Mouse (Mus musculus) lung, adult 2 months (tissue): ENCODE data around the gene Ncbp3. TPM values are rescaled to one million over a fixed set of nuclear protein-coding genes. Genes with fewer than 3 reads are reported as not detected.

Source experiments
- DNase-seq: peaks from one replicate; pipeline ENCODE4 v3.0.0; 2022
- H3K4me1 ChIP-seq: fragments of 200-500 bp; 2 replicates; pipeline ENCODE4 v1.6.1; 2011; ENCODE audit warnings: low read length; ENCODE audit not compliant: control insufficient read depth, insufficient read depth
- H3K4me3 ChIP-seq: fragments of 200-500 bp; replicated peaks from 2 replicates; pipeline ENCODE3; 2011; ENCODE audit warnings: low read depth, mild to moderate bottlenecking, control low read depth, low read length; ENCODE audit errors: extremely low read depth
- CTCF ChIP-seq: fragments of 200-500 bp; IDR thresholded peaks from 2 replicates; pipeline ENCODE4 v1.5.1; 2011; ENCODE audit warnings: mild to moderate bottlenecking, low read length, control low read depth; ENCODE audit not compliant: insufficient read depth
- POLR2A ChIP-seq: fragments of 200-500 bp; IDR thresholded peaks from 2 replicates; pipeline ENCODE4 v1.6.1; 2011; ENCODE audit warnings: low read depth, mild to moderate bottlenecking, control low read depth, low read length, borderline replicate concordance; ENCODE audit errors: extremely low read depth
- WGBS: fragments of 180-500 bp; shearing (Covaris S2); methylation state at CpG from one replicate; pipeline ENCODE4 v1.1.7; 2018; 5-methylcytosine and 5-hydroxymethylcytosine counted together
- polyA plus RNA-seq: library from polyadenylated mRNA; depleted of rRNA; stranded (reverse); fragments of >200 nt; gene quantifications from 2 replicates; pipeline ENCODE4 v1.2.3, GENCODE M21; 2012

Gene Ncbp3
- polyA plus RNA-seq, 1 experiment: 3.6 TPM

DNA sequence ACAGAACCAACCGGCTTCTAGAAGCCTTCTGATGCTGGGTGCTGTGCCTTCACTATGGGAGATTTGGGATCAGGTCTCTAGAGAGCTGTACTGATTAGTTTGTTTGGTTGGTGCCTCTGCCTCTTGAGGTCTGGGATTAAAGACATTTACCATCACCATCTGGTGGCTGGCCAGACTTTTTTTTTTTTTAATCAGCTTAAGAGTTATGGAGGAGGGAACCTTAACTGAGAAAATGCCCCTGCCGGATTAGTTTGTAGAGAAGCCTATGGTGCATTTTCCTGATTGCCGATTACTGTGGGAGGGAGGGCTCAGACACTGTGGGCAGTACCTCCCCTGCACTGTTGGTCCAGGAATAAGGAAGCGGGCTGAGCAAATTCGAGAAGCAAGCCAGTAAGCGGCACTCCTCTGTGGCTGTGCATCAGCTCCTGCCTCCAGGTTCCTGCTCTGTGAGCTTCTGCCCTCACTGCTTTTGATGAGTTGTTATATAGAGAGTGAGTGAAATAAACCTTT is 29.7 kb downstream of the Ncbp3 start:
- TF ChIP-seq CTCF (no peak), POLR2A (no peak)
- Histone ChIP-seq H3K4me1 (no peaks in the 10 kb centered on the region), H3K4me3 (no peak overlapping the region)
- WGBS: 87% methylated on average over 6 of the region's 6 CpGs
- no peak for DNase-seq

DNA sequence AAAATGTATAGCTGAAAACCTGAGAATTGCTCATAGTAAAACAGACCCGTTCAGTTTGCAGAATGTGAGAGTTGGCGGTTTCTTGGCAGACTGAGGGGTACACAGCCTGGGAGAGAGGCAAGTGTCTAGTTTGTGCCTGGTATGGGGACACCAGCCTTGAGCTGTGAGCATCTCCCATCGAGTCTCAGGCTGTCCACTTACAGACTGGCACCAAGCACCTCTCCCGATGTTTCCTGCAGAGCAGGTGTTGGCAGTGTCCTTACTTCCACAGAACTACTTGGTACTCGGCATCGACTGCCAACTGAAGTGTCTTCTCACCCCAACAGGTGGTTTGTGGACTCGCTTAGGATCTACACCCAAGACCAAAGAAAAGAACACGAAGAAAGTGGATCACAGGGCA is 31.0 kb downstream of the Ncbp3 start:
- no peak for DNase-seq
- no peak for TF ChIP-seq POLR2A
- TF ChIP-seq CTCF: no peak
- Histone ChIP-seq H3K4me1 (no peaks in the 10 kb centered on the region), H3K4me3 (no peak overlapping the region)
- 90% methylated on average over 8 of the region's 8 CpGs for WGBS

DNA sequence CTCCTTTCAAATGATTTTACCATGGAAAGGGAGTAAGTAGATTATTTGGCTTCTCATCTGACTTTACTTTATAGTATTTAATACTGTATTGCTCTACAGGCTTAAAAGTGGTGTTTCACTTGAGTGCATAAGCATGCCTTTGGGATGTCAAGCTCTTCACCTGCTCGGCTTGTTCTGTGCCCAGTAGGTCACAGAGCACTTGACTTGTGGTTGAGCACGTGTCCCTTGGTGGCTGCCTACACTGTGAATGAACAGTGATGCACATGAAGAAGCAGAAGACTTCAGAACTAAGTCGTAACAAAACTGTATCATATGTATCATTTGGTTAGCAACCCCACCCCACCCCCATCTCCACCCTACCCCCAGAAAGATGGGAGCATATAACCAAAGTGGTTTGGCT is 32.7 kb downstream of the Ncbp3 start:
- Histone ChIP-seq H3K4me1 (0 out of 2 replicates have a peak, but pooled peaks cover 2% of the 10 kb centered on the region), H3K4me3 (no peak overlapping the region)
- TF ChIP-seq POLR2A (no peak), CTCF (no peak)
- WGBS: 83% methylated on average over 3 of the region's 3 CpGs
- DNase-seq: no peak

DNA sequence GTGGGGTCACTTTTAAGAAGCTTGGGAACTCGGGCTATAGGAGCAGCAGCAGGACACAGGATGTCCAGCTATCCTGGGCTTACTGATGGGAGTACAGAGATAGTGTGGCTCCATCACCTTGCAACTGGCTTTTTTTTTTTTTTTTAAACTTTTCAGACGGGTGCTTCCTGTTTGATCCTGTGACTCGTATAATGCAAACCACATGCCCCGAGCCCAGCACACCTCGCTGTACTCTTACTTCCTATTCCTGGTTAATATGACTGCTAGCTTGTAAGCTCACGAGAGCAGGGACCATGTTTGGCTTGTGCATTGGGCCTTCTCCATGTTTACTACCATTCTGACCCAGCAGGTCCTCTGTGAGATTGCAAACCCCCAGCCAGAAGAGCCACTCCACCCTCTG is 36.7 kb downstream of the Ncbp3 start:
- Histone ChIP-seq H3K4me1 (0 out of 2 replicates have a peak, but pooled peaks cover 2% of the 10 kb centered on the region), H3K4me3 (no peak overlapping the region)
- no peak for DNase-seq
- TF ChIP-seq POLR2A (no peak), CTCF (no peak)
- 51% methylated on average over 6 of the region's 6 CpGs for WGBS

DNA sequence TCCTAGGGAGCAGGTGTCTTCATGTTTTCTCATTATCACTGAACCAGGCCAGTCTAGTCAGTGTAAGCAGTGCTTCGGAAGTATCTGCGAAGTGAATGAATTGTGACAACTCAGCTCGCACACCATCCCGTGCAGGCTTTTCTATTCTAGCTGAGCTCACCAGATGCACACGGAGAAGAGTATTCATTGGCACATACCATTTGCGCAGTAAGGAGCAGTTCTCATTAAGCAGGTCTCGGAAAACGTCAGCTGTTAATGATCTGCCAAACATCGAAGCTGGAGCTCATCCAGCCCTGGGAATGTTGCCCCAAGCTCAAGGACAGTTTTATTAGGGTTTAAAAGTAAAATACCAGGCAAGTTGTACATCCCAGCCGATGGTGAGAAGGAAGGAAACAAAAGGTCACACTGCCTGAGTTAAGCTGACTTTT is 37.2 kb downstream of the Ncbp3 start:
- no peak for TF ChIP-seq CTCF
- no peak for TF ChIP-seq POLR2A
- no peak for DNase-seq
- H3K4me1 ChIP-seq: 0 out of 2 replicates have a peak, but pooled peaks cover 2% of the 10 kb centered on the region
- H3K4me3 ChIP-seq: no peak overlapping the region
- WGBS: 56% methylated on average over 10 of the region's 10 CpGs

DNA sequence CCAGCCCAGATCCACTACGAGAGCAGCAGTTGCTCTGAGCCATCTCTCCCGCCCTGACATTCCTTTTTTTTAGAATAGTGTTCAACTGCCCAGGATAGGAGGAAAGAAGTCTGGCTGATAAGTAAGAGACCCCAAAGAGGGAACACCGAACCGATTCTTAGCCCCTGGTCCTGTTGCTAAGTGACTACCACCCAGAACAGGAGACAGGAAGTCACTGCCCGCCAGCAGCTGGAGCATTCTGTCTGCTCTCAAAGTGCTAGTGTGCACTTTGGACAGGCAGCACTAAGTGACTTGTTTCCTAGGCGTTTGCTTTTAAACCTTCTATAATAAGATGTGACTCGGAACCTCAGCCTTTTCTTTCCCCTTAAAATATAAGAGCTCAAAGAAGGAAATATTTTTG is 37.8 kb downstream of the Ncbp3 start:
- no peak for TF ChIP-seq CTCF
- no peak for TF ChIP-seq POLR2A
- no peak for DNase-seq
- WGBS: 43% methylated on average over 7 of the region's 7 CpGs

DNA sequence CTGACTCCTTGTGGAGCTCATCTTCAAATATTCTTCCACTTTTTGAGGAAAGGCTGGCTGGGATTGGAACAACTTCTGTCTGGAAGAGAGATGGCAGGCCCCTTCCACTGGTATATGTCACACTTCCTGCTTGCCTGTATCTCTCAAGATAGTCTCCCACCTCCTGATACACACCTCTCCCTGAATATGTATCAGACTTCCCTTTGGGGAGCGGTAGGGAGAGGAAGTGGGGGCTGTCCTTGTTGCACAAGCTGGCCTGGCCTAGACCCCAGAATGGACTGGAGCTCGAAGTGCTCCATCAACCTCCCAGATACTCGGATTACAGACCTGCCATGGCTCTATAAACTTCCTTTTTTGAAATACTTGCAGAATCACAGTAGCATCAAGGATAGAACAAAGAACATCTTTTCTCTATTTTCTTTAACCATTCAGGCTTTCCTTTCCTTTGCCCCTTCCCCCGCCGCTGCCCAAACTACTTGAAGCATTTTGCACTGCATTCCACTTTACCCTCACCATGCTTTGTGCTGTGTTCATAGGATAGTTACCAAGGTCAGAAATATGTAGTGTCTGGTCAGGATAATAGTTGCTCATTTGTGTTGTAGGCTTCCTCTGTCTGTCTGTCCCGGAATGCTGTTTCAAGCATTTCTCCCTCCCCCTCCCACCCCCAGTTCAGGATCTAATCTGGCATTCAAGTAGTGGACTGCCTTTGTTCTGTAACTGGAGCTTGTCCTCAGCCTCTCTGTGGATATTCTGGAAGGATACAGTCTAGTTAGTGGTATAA is 40.3 kb downstream of the Ncbp3 start:
- H3K4me3 ChIP-seq: no peak overlapping the region
- 43% methylated on average over 6 of the region's 6 CpGs for WGBS
- TF ChIP-seq POLR2A (no peak), CTCF (no peak)
- 0 out of 2 replicates have a peak, but pooled peaks cover 2% of the 10 kb centered on the region for H3K4me1 ChIP-seq
- no peak for DNase-seq

More for the DNA sequence above, 37.8 kb downstream of the Ncbp3 start:
- no peak overlapping the region for H3K4me3 ChIP-seq
- 0 out of 2 replicates have a peak, but pooled peaks cover 2% of the 10 kb centered on the region for H3K4me1 ChIP-seq

DNA sequence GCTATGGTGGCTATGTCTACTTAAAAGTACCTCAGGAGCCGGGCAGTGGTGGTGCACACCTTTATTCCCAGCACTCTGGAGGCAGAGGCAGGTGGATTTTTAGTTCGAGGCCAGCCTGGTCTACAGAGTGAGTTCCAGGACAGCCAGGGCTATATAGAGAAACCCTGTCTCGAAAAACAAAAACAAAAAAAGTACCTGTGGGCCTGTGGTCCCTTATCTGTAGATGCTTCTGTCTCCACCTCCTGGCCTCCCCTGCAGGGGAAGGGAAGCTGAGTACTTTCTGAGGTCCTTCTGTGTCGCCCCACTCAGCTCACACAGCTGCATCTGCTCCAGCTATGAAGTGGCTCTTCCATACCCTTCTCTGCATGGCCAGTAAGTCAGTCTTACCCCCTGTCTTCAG is 42.7 kb downstream of the Ncbp3 start, which contains the start of gene Itgae:
Itgae (plus strand) TSS at position 301 of the 400 bp plus-strand sequence.
- DNase-seq: no peak
- WGBS: 70% methylated on average over 4 of the region's 4 CpGs
- TF ChIP-seq CTCF (no peak), POLR2A (no peak)
- Histone ChIP-seq H3K4me1 (no peaks in the 10 kb centered on the region), H3K4me3 (no peak within 1 kb of the TSS)

DNA sequence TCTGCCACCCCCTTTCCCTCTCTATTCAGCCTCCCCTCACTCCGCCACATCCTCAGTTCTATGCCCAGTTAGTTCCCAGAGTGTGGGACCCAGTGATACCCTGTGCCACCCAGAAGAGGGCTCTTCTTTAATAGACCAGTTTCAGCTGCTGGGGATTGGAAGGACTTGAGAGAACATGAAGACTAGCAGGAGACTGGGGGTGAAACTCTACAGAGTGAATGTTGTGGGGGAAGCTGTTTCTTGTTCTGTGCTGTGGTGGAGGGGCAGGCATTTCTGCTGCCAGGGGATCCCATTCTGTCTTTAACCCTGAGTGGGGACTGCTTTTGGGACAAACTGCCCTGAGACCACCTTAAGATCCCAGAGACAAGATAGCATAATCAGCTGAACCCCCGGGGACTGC is 43.2 kb downstream of the Ncbp3 start:
- TF ChIP-seq CTCF: no peak
- no peak for TF ChIP-seq POLR2A
- WGBS: 83% methylated on average over 2 of the region's 2 CpGs
- Histone ChIP-seq H3K4me1 (no peaks in the 10 kb centered on the region), H3K4me3 (no peak overlapping the region)
- no peak for DNase-seq

DNA sequence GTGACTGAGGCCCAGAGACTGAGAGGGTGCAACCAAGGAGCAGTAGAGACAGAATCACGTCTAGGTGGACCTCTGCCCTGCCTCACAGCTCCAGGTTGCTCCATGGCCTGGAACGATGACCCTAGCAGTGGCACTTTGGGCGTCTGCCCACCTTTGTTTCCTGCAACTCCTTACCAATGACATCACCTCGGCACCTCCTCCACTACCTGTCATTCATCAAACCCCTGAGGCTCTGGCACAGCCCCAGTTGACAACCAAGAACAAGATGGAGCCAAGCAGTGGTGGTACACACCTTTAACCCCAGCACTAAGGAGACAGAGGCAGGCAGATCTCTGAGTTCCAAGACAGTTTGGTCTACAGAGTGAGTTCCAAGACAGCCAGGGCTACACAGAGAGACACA is 44.5 kb downstream of the Ncbp3 start:
- 61% methylated on average over 4 of the region's 4 CpGs for WGBS
- Histone ChIP-seq H3K4me3 (no peak overlapping the region), H3K4me1 (no peaks in the 10 kb centered on the region)
- TF ChIP-seq POLR2A (no peak), CTCF (no peak)
- no peak for DNase-seq
